Mouse (Mus musculus): ENCODE data around the gene Slc6a6.

DNA sequence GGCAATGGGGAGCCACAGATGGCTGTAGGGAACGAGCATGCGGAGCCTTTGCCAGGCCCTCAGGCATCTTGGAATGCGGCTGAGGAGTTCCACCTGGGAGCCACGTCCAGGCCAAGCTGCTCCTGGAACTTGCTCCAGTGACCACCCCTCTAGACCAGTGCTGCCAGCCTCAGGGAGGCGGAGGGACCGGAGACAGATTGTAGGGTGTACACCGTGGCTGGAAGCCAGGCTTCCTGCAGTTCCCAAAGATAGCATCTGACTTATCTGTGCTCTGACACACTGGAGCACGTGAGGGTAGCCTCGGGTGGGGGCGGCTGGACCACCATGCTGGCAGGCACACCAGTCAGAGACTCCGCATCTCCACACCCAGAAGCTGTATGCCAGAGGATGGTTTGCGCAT lies 114.6 kb downstream of the Slc6a6 start:
- no peak for TF ChIP-seq CTCF (IDR thresholded peaks at IDR 0.05; ENCODE audit: low read depth)
- TF ChIP-seq EP300 (IDR thresholded peaks at IDR 0.05; ENCODE audit: low read depth), result no peak
